10 mouse cellular contexts compared by ENCODE assay signal in genomic region chr5:112411514-112412335, GRCm38 (mm10). TPM values are rescaled to one million over a fixed set of nuclear protein-coding genes. Genes with fewer than 3 reads are reported as not detected.
A peak's percentile ranks its signal among the peaks of the same experiment; 100 is the strongest.
DNase-seq lines count a peak whose midpoint lies in the region; ATAC-seq and TF ChIP-seq lines count a peak whose summit lies in the region.
"Had no signal": no experiment of that assay in that cellular context is flagged by ENCODE, and none has a peak within 500 bp of the region (broad histone marks: within the 10 kb centered on the region; RNA-seq: fewer than 3 reads in every experiment).

No protein-coding gene starts in this region.

- no peaks in the 10 kb centered on the region for H3K36me3 ChIP-seq in E14TG2a.4 (ENCODE audit: insufficient read depth, low read length)
- H3K36me3 ChIP-seq in midbrain, embryonic 13.5 days, result no peaks in the 10 kb centered on the region
- no peaks in the 10 kb centered on the region for H3K36me3 ChIP-seq in thymus, adult 2 months (ENCODE audit: control insufficient read depth, insufficient read depth, low read length)
- H3K36me3 ChIP-seq: lung, embryonic 15.5 days had no signal

- ATAC-seq in midbrain, embryonic 13.5 days, result peak; percentile 79

- peak overlapping the region; percentile 28; the same call in 1 of the 2 replicates for H3K9ac ChIP-seq in midbrain, embryonic 13.5 days (replicated peaks)
- H3K9ac ChIP-seq: lung, embryonic 15.5 days had no signal

- peaks cover 5% of the 10 kb centered on the region; the same call in 1 of the 2 replicates for H3K27me3 ChIP-seq in E14TG2a.4 (ENCODE audit: insufficient read depth, low read length)
- H3K27me3 ChIP-seq in midbrain, embryonic 13.5 days, result no peaks in the 10 kb centered on the region; the same call in 1 of the 2 replicates
- H3K27me3 ChIP-seq in thymus, adult 2 months (ENCODE audit: control insufficient read depth, insufficient read depth, low read length), result no peaks in the 10 kb centered on the region
- H3K27me3 ChIP-seq: lung, embryonic 15.5 days had no signal

- WGBS in midbrain, embryonic 13.5 days, result 9% methylated on average over 19 of the region's 19 CpGs
- WGBS in thymus, adult 2 months, result 23% methylated on average over 19 of the region's 19 CpGs

- peak overlapping the region; percentile 44 for H3K4me2 ChIP-seq in midbrain, embryonic 13.5 days (replicated peaks)
- H3K4me2 ChIP-seq: lung, embryonic 15.5 days had no signal

- TF ChIP-seq POLR2A in thymus, adult 2 months (IDR thresholded peaks at IDR 0.05; ENCODE audit: control insufficient read depth, extremely low read depth, insufficient read depth, low read length, poor library complexity), result no peak

- peak; percentile 87 for DNase-seq in brain, adult 2 months (ENCODE audit: low read depth, low spot score)
- DNase-seq in frontal cortex, postnatal 36 days (ENCODE audit: low spot score in 2 of 2), result peak; percentile 61 to 73
- DNase-seq in gastrocnemius, adult 8-10 months (ENCODE audit: low spot score in 2 of 2), result no peak
- no peak for DNase-seq in spleen, postnatal 36 days (ENCODE audit: low spot score in 2 of 2)
- DNase-seq in ovary, adult 18-20 months (ENCODE audit: low spot score), result no peak
- no peak for DNase-seq in thymus, adult 2 months

- peak overlapping the region; percentile 93 for H3K27ac ChIP-seq in midbrain, embryonic 13.5 days
- no peak overlapping the region for H3K27ac ChIP-seq in thymus, adult 2 months (ENCODE audit: control insufficient read depth, insufficient read depth, low read length)
- H3K27ac ChIP-seq: lung, embryonic 15.5 days had no signal

- peaks cover 18% of the 10 kb centered on the region for H3K4me1 ChIP-seq in E14TG2a.4 (replicated peaks; ENCODE audit: low read depth, low read length)
- peaks cover 55% of the 10 kb centered on the region for H3K4me1 ChIP-seq in midbrain, embryonic 13.5 days (replicated peaks)
- no peaks in the 10 kb centered on the region for H3K4me1 ChIP-seq in thymus, adult 2 months (replicated peaks; ENCODE audit: control insufficient read depth, insufficient read depth, low read length)
- H3K4me1 ChIP-seq: lung, embryonic 15.5 days had no signal

- no peak for TF ChIP-seq CTCF in E14TG2a.4 (conservative IDR thresholded peaks at IDR 0.05; ENCODE audit: low read length)
- TF ChIP-seq CTCF in thymus, adult 2 months (IDR thresholded peaks at IDR 0.05; ENCODE audit: borderline replicate concordance, control insufficient read depth, extremely low read depth, insufficient read depth, low read length, poor library complexity), result no peak

- H3K9me3 ChIP-seq in E14TG2a.4 (ENCODE audit: low read length), result no peaks in the 10 kb centered on the region; the same call in 1 of the 2 replicates
- no peaks in the 10 kb centered on the region; the same call in 1 of the 2 replicates for H3K9me3 ChIP-seq in midbrain, embryonic 13.5 days
- H3K9me3 ChIP-seq: lung, embryonic 15.5 days had no signal

- H3K4me3 ChIP-seq in E14TG2a.4 (replicated peaks; ENCODE audit: low read length), result peak overlapping the region; percentile 7; the same call in 1 of the 2 replicates
- H3K4me3 ChIP-seq in midbrain, embryonic 13.5 days (replicated peaks), result peak overlapping the region; percentile 15; the same call in 1 of the 2 replicates
- no peak overlapping the region for H3K4me3 ChIP-seq in thymus, adult 2 months (ENCODE audit: control insufficient read depth, insufficient read depth, low read length)
- H3K4me3 ChIP-seq: lung, embryonic 15.5 days had no signal

RNA-seq across cellular contexts. Expression of gene Asphd2, which starts 17.1 kb away (rescaled TPM):
- 37.8 and 47.6 TPM in 2 replicates for polyA plus RNA-seq in midbrain, embryonic 13.5 days (2015; fragmentation: Nextera tagmentation; extraction: Ambion mirVana)
- under 1 TPM in 3 of 4 experiments, not detected in 1; 0.15 to 0.99 (median 0.20) TPM for total RNA-seq in gastrocnemius, adult 8-10 months (2022)
- 0.05 and 0.67 TPM in 2 replicates for polyA plus RNA-seq in thymus, adult 2 months (2012; rRNA removed)

RNA-seq across cellular contexts. Expression of gene Gm6588, which starts 37.5 kb away (rescaled TPM):
- polyA plus RNA-seq in midbrain, embryonic 13.5 days (2015; fragmentation: Nextera tagmentation; extraction: Ambion mirVana), result 1.5 and 1.7 TPM in 2 replicates
- total RNA-seq in gastrocnemius, adult 8-10 months (2022), result not detected
- polyA plus RNA-seq in thymus, adult 2 months (2012; rRNA removed), result 0.07 TPM in 1 of 2 replicates, not detected in the other
- polyA plus RNA-seq: lung, embryonic 15.5 days had no signal

RNA-seq across cellular contexts. Expression of gene Gm6583, which starts 55.9 kb away (rescaled TPM):
- 0.14 and 0.17 TPM in 2 replicates for polyA plus RNA-seq in midbrain, embryonic 13.5 days (2015; fragmentation: Nextera tagmentation; extraction: Ambion mirVana)
- total RNA-seq in gastrocnemius, adult 8-10 months (2022), result not detected
- not detected in 2 replicates for polyA plus RNA-seq in thymus, adult 2 months (2012; rRNA removed)
- polyA plus RNA-seq: gonadal fat pad, adult 2 months had no signal

Comparison
In these comparisons a context has a peak if more than half of its experiments do, and no peak if none do; other contexts are left out.
1. DNase-seq: peak in brain, adult 2 months (single experiment) and frontal cortex, postnatal 36 days (2 of 2); none in gastrocnemius, adult 8-10 months (0 of 2), spleen, postnatal 36 days (0 of 2), ovary, adult 18-20 months (single experiment) and thymus, adult 2 months (single experiment).
2. RNA of gene Asphd2, which starts 17.1 kb away (polyA plus RNA-seq): 37.8 to 47.6 TPM in midbrain, embryonic 13.5 days; 0.05 to 0.67 TPM in thymus, adult 2 months; every median in the first group is over 10 times any median in the second.